Mouse (Mus musculus): ENCODE results near the gene Olfr904. TPM values are rescaled to one million over a fixed set of nuclear protein-coding genes. Genes with fewer than 3 reads are reported as not detected.

The Olfr904 gene
- polyA plus RNA-seq, 1 experiment: not detected

DNA sequence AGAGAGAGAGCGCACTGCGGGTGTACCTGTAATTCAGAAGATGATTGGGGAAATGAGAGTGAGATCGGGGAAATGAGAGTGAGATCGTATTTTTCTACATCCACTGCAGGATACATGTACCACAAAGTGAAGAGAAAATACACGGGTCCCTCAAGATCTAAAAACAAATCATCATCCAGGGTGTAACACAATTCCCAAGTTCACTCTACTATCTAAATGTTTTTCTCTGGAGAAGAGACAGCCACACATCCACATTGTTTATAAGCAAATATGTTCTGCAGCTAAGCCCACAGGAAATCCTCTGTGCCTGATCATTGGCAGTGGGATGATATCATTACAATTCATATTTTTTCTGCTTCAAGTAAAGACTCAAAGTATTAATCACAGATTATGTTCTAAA lies 15.6 kb upstream of the Olfr904 start, which contains the start of gene Olfr902:
Gene Olfr902, plus strand, starts transcription at position 301 of the 400 bp plus-strand sequence.
- Histone ChIP-seq H3K27me3 (ENCODE audit: control insufficient read depth, insufficient read depth, insufficient read length) (no peaks in the 10 kb centered on the region), H3K4me3 (no peak within 1 kb of the TSS), H3K4me2 (ENCODE audit: low read depth) (no peak within 1 kb of the TSS), H3K36me3 (ENCODE audit: control insufficient read depth, insufficient read depth) (no peaks in the 10 kb centered on the region), H3K79me2 (ENCODE audit: control insufficient read depth, insufficient read depth) (no peaks in the 10 kb centered on the region), H3ac (ENCODE audit: control insufficient read depth, insufficient read length) (no peak within 1 kb of the TSS)
- TF ChIP-seq POLR2A (IDR thresholded peaks at IDR 0.05; ENCODE audit: insufficient read length, low read depth) (no peak), E2F4 (IDR thresholded peaks at IDR 0.05; ENCODE audit: insufficient read depth) (no peak), MYOG (IDR thresholded peaks at IDR 0.05; ENCODE audit: control insufficient read depth in 1 of 3, insufficient read depth in 1 of 3, insufficient read length in 2 of 3, low read depth in 2 of 3) (no peak), TCF12 (IDR thresholded peaks at IDR 0.05; ENCODE audit: insufficient read depth, poor library complexity, severe bottlenecking) (no peak), SRF (IDR thresholded peaks at IDR 0.05; ENCODE audit: control insufficient read depth, insufficient read length, low read depth) (no peak), MAX (IDR thresholded peaks at IDR 0.05; ENCODE audit: low read depth) (no peak), POLR2AphosphoS2 (IDR thresholded peaks at IDR 0.05; ENCODE audit: insufficient read length, low read depth) (no peak), TCF3 (IDR thresholded peaks at IDR 0.05; ENCODE audit: insufficient read length, low read depth) (no peak), CEBPB (IDR thresholded peaks at IDR 0.05; ENCODE audit: insufficient read depth, poor library complexity, severe bottlenecking) (no peak)

DNA sequence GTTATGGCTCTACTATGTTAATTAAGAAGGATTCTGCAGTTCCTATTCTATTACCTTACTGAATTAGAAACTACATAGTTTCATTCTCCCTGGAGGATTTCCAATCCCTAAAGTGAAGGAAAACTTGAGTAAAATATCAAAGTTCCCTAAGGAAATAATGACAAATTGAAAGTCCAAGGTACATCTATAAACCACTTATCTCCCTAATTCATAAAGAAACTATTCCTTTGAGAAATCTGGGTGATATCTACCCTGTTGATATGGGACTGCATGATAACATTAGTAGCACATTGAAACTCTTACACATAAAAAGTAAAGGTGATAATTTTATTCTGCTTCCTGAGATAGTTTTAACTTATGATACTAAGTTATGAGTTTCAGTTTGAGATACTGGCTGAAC lies 7.9 kb downstream of the Olfr904 start, which contains the start of gene Olfr905:
Gene Olfr905, plus strand, starts transcription at position 301 of the 400 bp plus-strand sequence.
- no peak within 1 kb of the TSS for H3K4me2 ChIP-seq (ENCODE audit: low read depth)
- H3K79me2 ChIP-seq (ENCODE audit: control insufficient read depth, insufficient read depth): no peaks in the 10 kb centered on the region
- H3ac ChIP-seq (ENCODE audit: control insufficient read depth, insufficient read length): no peak within 1 kb of the TSS
- H3K4me3 ChIP-seq: no peak within 1 kb of the TSS
- no peaks in the 10 kb centered on the region for H3K36me3 ChIP-seq (ENCODE audit: control insufficient read depth, insufficient read depth)
- TF ChIP-seq REST (IDR thresholded peaks at IDR 0.05; ENCODE audit: insufficient read depth, insufficient read length) (no peak), CEBPB (IDR thresholded peaks at IDR 0.05; ENCODE audit: insufficient read depth, poor library complexity, severe bottlenecking) (no peak), POLR2AphosphoS2 (IDR thresholded peaks at IDR 0.05; ENCODE audit: insufficient read length, low read depth) (no peak), POLR2A (IDR thresholded peaks at IDR 0.05; ENCODE audit: insufficient read length, low read depth) (no peak), SRF (IDR thresholded peaks at IDR 0.05; ENCODE audit: control insufficient read depth, insufficient read length, low read depth) (no peak), USF1 (IDR thresholded peaks at IDR 0.05; ENCODE audit: low read depth) (no peak), MYOG (IDR thresholded peaks at IDR 0.05; ENCODE audit: control insufficient read depth in 1 of 3, insufficient read depth in 1 of 3, insufficient read length in 2 of 3, low read depth in 2 of 3) (no peak), MYOD1 (IDR thresholded peaks at IDR 0.05; ENCODE audit: control insufficient read depth in 1 of 3, insufficient read length in 2 of 3, low read depth in 2 of 3) (no peak), MAX (IDR thresholded peaks at IDR 0.05; ENCODE audit: low read depth) (no peak), TCF3 (IDR thresholded peaks at IDR 0.05; ENCODE audit: insufficient read length, low read depth) (no peak), TCF12 (IDR thresholded peaks at IDR 0.05; ENCODE audit: insufficient read depth, poor library complexity, severe bottlenecking) (no peak), E2F4 (IDR thresholded peaks at IDR 0.05; ENCODE audit: insufficient read depth) (no peak)
- no peaks in the 10 kb centered on the region for H3K27me3 ChIP-seq (ENCODE audit: control insufficient read depth, insufficient read depth, insufficient read length)

DNA sequence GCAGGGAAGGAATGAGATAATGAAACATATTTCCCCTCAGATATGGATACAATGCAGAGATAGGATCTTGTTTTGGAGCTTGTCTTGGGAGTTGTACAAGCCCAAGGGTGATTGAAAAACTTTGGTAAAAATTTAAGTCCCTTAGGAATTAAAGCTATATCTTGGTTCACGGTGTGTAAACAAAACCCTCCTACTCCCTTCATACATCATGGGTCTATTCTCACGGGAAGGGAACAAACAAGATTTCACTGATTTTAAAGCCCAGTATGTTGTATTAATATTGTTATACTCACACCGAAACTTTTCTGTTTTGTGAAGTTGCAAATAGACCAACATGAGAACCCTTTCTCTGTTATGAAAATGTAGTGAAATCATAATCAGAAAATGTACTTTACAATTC lies 23.8 kb downstream of the Olfr904 start, which contains the start of gene Olfr906:
Gene Olfr906, plus strand, starts transcription at position 301 of the 400 bp plus-strand sequence.
- no peaks in the 10 kb centered on the region for H3K79me2 ChIP-seq (ENCODE audit: control insufficient read depth, insufficient read depth)
- no peak within 1 kb of the TSS for H3K4me2 ChIP-seq (ENCODE audit: low read depth)
- H3K36me3 ChIP-seq (ENCODE audit: control insufficient read depth, insufficient read depth): no peaks in the 10 kb centered on the region
- TF ChIP-seq MYOD1 (IDR thresholded peaks at IDR 0.05; ENCODE audit: control insufficient read depth in 1 of 3, insufficient read length in 2 of 3, low read depth in 2 of 3) (no peak), E2F4 (IDR thresholded peaks at IDR 0.05; ENCODE audit: insufficient read depth) (no peak), POLR2AphosphoS2 (IDR thresholded peaks at IDR 0.05; ENCODE audit: insufficient read length, low read depth) (no peak), TCF3 (IDR thresholded peaks at IDR 0.05; ENCODE audit: insufficient read length, low read depth) (no peak), TCF12 (IDR thresholded peaks at IDR 0.05; ENCODE audit: insufficient read depth, poor library complexity, severe bottlenecking) (no peak), USF1 (IDR thresholded peaks at IDR 0.05; ENCODE audit: low read depth) (no peak), POLR2A (IDR thresholded peaks at IDR 0.05; ENCODE audit: insufficient read length, low read depth) (no peak), REST (IDR thresholded peaks at IDR 0.05; ENCODE audit: insufficient read depth, insufficient read length) (no peak), MAX (IDR thresholded peaks at IDR 0.05; ENCODE audit: low read depth) (no peak), SRF (IDR thresholded peaks at IDR 0.05; ENCODE audit: control insufficient read depth, insufficient read length, low read depth) (no peak), MYOG (IDR thresholded peaks at IDR 0.05; ENCODE audit: control insufficient read depth in 1 of 3, insufficient read depth in 1 of 3, insufficient read length in 2 of 3, low read depth in 2 of 3) (no peak), CEBPB (IDR thresholded peaks at IDR 0.05; ENCODE audit: insufficient read depth, poor library complexity, severe bottlenecking) (no peak)
- H3K27me3 ChIP-seq (ENCODE audit: control insufficient read depth, insufficient read depth, insufficient read length): no peaks in the 10 kb centered on the region
- no peak within 1 kb of the TSS for H3K4me3 ChIP-seq
- no peak within 1 kb of the TSS for H3ac ChIP-seq (ENCODE audit: control insufficient read depth, insufficient read length)

DNA sequence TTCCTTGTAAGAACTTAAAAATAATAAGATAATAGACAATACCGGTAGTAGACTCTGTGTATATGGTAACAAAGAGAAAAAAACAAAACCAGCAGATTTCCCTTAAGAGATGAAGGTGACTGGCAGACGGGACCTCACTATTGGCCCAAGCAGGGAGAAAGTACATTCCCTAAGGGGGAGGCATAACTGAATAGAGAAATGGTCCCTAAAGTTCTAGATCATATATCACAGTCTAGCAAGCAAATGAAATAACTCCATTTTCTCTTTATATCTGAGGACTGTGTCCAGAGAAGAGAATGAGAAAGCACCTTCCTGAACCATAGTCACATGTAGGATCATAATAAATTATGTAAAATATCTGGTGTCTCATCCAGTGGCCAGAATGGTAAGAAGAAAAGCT lies 32.6 kb downstream of the Olfr904 start, which contains the start of gene Olfr907:
Gene Olfr907, plus strand, starts transcription at position 301 of the 400 bp plus-strand sequence.
- H3K4me3 ChIP-seq: no peak within 1 kb of the TSS
- H3K79me2 ChIP-seq (ENCODE audit: control insufficient read depth, insufficient read depth): no peaks in the 10 kb centered on the region
- H3K4me2 ChIP-seq (ENCODE audit: low read depth): no peak within 1 kb of the TSS
- H3ac ChIP-seq (ENCODE audit: control insufficient read depth, insufficient read length): no peak within 1 kb of the TSS
- TF ChIP-seq MAX (IDR thresholded peaks at IDR 0.05; ENCODE audit: low read depth) (no peak), MYOD1 (IDR thresholded peaks at IDR 0.05; ENCODE audit: control insufficient read depth in 1 of 3, insufficient read length in 2 of 3, low read depth in 2 of 3) (no peak), USF1 (IDR thresholded peaks at IDR 0.05; ENCODE audit: low read depth) (no peak), POLR2A (IDR thresholded peaks at IDR 0.05; ENCODE audit: insufficient read length, low read depth) (no peak), E2F4 (IDR thresholded peaks at IDR 0.05; ENCODE audit: insufficient read depth) (no peak), REST (IDR thresholded peaks at IDR 0.05; ENCODE audit: insufficient read depth, insufficient read length) (no peak), CEBPB (IDR thresholded peaks at IDR 0.05; ENCODE audit: insufficient read depth, poor library complexity, severe bottlenecking) (no peak), TCF3 (IDR thresholded peaks at IDR 0.05; ENCODE audit: insufficient read length, low read depth) (no peak), TCF12 (IDR thresholded peaks at IDR 0.05; ENCODE audit: insufficient read depth, poor library complexity, severe bottlenecking) (no peak)
- H3K27me3 ChIP-seq (ENCODE audit: control insufficient read depth, insufficient read depth, insufficient read length): no peaks in the 10 kb centered on the region
- H3K36me3 ChIP-seq (ENCODE audit: control insufficient read depth, insufficient read depth): no peaks in the 10 kb centered on the region
